Mouse (Mus musculus): ENCODE results near the gene Kcnip4.

GRCm38 (mm10) chr5:49292421-49292820 lies 232.3 kb downstream of the Kcnip4 start:
- TF ChIP-seq POLR2A (IDR thresholded peaks at IDR 0.05; ENCODE audit: borderline replicate concordance, extremely low read depth, low read depth, low read length) (no peak), CTCF (IDR thresholded peaks at IDR 0.05; ENCODE audit: insufficient read depth, low read length) (no peak)

Measured in lung, adult 2 months (tissue).